Mouse (Mus musculus) cerebellum, adult 2 months (tissue): ENCODE measurements around the gene Thegl. TPM values are rescaled to one million over a fixed set of nuclear protein-coding genes. Genes with fewer than 3 reads are reported as not detected.
A peak's percentile ranks its signal among the peaks of the same experiment; 100 is the strongest.
"Not testable (repeated sequence)": the region's sequence is repeated elsewhere in the genome, so short reads cannot be mapped to it uniquely, and the experiment has no call there.

Experiments
- DNase-seq, 2 experiments: peaks; one replicate each; pipeline ENCODE4 v3.0.0; 2021
- H3K27ac ChIP-seq: fragments of 200-500 bp; 2 replicates; pipeline ENCODE4 v1.5.1; 2012; ENCODE audit warnings: low read length, control low read depth, inconsistent platforms; ENCODE audit not compliant: insufficient read depth
- H3K27me3 ChIP-seq: fragments of 200-500 bp; 2 replicates; pipeline ENCODE4 v1.6.1; 2012; ENCODE audit warnings: inconsistent platforms, mild to moderate bottlenecking, low read length, moderate library complexity; ENCODE audit not compliant: control insufficient read depth, insufficient read depth
- H3K4me1 ChIP-seq: fragments of 200-500 bp; 2 replicates; pipeline ENCODE4 v1.6.1; 2011; ENCODE audit warnings: low read length; ENCODE audit not compliant: control insufficient read depth, insufficient read depth
- H3K4me3 ChIP-seq: fragments of 200-500 bp; replicated peaks from 2 replicates; pipeline ENCODE3; 2011; ENCODE audit warnings: mild to moderate bottlenecking, low read depth, low read length, control low read depth; ENCODE audit not compliant: insufficient read depth
- CTCF ChIP-seq: fragments of 200-500 bp; IDR thresholded peaks from 2 replicates; pipeline ENCODE4 v1.5.1; 2011; ENCODE audit warnings: low read depth, mild to moderate bottlenecking, control low read depth, low read length, moderate library complexity, borderline replicate concordance; ENCODE audit not compliant: insufficient read depth
- POLR2A ChIP-seq: fragments of 200-500 bp; IDR thresholded peaks from 2 replicates; pipeline ENCODE4 v1.6.1; 2011; ENCODE audit warnings: low read length, control low read depth, borderline replicate concordance; ENCODE audit not compliant: insufficient read depth
- WGBS: fragments of 180-500 bp; shearing (Covaris S2); methylation state at CpG from one replicate; pipeline ENCODE4 v1.1.7; 2018; 5-methylcytosine and 5-hydroxymethylcytosine counted together
- polyA plus RNA-seq: library from polyadenylated mRNA; depleted of rRNA; stranded (reverse); fragments of >200 nt; gene quantifications from 2 replicates; pipeline ENCODE4 v1.2.3, GENCODE M21; 2012

Thegl gene
- polyA plus RNA-seq, 1 experiment: 0.74 TPM

DNA sequence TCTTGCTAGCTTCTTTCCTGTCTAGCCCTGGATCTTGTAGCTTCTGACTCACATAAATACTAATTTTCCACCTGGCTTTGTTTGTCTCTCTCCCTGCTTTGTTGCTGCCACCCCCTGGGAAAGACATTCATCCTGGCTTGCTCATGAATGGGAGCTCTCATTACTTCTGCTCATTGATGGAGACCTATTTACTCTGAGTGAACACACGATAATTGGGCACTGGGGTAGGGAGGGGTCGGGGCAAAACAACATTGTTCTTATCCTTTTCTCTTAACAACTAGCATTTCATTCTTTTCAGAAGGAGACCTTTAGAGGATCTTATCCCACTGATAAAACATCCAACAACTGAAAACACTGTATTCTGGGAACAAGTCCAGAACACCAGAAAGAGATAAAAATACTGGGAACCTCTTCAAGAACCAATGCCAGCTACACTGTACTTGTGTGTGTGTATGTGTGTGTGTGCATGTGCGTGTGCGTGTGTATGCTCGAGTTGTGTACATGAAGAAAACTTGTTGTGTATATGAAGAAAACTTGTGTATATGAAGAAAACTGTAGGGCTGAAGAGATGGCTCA lies 74.8 kb downstream of the Thegl start:
- DNase-seq: no peak
- H3K27ac ChIP-seq: no peak overlapping the region

DNA sequence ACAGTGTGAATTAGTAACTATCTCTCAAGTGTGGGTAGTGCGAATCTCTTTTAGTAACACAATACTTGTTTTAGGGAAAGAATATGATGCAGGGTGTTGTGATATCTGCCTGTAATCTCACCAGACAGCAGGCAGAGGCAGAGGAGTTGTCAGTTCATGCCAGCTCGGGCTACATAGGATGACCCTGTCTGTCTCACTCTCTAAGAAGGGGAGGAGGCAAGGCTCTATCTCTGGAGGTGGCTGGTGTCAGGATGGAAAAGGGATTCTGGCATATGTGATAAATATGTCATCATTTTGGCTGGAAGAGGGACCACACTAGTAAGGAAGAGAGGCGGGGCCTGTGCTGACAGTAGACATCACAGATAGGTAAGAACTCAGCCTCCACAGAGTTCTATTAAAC lies 76.1 kb downstream of the Thegl start:
- H3K27ac ChIP-seq: no peak overlapping the region
- DNase-seq: no peak
- H3K27me3 ChIP-seq: no peaks in the 10 kb centered on the region
- H3K4me1 ChIP-seq: no peaks in the 10 kb centered on the region
- no peak for TF ChIP-seq CTCF
- no peak overlapping the region for H3K4me3 ChIP-seq
- 89% methylated on average over 3 of the region's 3 CpGs for WGBS

More for the DNA sequence above, 74.8 kb downstream of the Thegl start:
- TF ChIP-seq CTCF (no peak), POLR2A (no peak)
- 31% methylated on average over 5 of the region's 5 CpGs for WGBS
- Histone ChIP-seq H3K4me1 (no peaks in the 10 kb centered on the region), H3K4me3 (no peak overlapping the region), H3K27me3 (no peaks in the 10 kb centered on the region)

DNA sequence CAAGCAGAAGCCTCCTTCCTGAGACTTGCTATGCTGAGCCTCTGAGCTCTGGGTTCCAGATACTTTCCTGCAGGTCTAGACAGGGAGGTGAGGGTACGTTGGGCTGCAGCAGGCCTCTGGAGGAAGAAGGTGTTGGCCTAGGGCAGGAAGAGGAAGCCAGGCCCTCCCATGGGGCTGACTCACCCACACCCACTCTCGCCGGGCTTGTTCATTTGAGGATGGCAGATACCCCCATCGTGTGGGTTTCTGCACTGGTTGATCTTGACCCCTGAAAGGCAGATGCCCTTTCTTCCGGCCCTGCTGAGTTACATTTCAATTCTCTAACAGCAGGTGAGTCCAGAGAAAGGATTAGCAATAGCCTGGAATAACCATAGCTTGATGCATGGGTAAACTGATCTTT lies 76.7 kb downstream of the Thegl start:
- TF ChIP-seq POLR2A (no peak), CTCF (no peak)
- DNase-seq: no peak
- no peaks in the 10 kb centered on the region for H3K27me3 ChIP-seq
- no peak overlapping the region for H3K27ac ChIP-seq
- no peaks in the 10 kb centered on the region for H3K4me1 ChIP-seq
- 84% methylated on average over 5 of the region's 5 CpGs for WGBS
- H3K4me3 ChIP-seq: no peak overlapping the region

DNA sequence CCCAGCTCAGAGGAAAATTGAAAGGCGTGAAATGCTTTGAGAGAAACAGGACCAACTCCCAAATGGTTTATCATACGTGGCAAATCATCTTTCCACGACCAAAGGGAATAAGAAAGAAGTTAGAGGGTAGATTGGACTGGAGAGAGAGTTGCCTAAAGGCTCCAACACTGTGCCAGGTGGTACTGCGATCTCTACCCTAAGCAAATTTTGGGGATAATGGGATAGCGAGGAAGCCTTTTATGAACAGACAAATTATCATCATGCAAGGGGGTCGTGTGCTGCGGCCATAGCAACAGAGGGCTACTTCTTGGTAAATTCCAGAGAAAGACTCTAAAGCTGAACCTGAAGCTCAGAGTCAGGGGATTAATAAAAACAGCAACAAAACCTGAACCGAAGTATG lies 78.1 kb downstream of the Thegl start:
- Histone ChIP-seq H3K4me1 (no peaks in the 10 kb centered on the region), H3K27me3 (no peaks in the 10 kb centered on the region), H3K4me3 (peak overlapping the region; percentile 49), H3K27ac (no peak overlapping the region)
- WGBS: 24% methylated on average over 8 of the region's 8 CpGs
- no peak for TF ChIP-seq CTCF
- TF ChIP-seq POLR2A: no peak
- DNase-seq: no peak

DNA sequence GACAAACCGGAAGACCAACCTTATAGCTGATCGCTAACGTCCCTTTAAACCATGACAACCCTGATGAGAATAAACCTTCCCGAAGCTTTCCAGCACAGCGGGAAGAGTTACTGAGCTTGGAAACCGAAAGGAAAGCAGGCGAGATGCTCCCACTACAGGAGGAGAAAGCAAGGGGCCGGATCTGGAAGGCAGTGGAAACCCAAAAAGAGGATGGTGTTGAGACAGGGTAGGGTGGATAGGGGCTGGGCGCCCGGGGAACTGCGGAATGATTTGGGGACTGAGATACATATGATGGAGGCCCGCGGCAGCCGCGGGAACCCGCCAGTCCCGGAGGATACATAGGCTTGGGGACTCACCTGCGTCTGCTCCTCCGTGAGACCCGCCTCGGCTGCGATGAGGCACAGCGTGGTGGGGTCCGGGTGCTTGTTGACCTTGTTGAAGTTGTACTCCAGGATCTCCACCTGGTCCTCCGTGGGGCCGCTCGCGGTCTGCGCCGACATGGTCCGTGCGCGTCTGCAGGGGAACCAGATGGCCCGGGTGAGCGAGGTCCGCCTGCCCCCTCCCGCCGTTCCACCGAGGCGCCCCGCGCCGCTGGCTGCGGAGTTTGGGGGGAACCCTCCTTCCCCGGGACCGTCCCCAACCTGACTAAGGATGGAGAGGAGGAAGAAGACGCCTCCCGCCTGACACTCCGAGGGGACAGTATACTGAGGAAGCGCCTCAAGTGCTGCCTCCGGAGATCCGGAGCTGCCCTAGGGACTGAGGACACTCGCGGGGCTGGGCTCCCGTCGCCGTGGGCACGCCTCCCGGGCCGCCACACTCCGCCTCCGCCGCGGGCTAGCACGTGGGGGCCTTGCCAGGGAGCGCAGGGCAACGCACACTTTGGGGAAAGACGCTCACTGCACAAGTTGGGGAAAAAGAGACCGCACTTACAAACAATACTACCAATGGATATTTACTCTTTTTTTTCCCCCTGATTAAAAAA lies 79.0 kb downstream of the Thegl start:
- peak; percentile 50 to 61 for DNase-seq
- Histone ChIP-seq H3K4me3 (peak overlapping the region; percentile 68), H3K4me1 (no peaks in the 10 kb centered on the region), H3K27ac (no peak overlapping the region), H3K27me3 (no peaks in the 10 kb centered on the region)
- WGBS: under 1% methylated on average over 68 of the region's 69 CpGs
- TF ChIP-seq POLR2A: no peak
- no peak for TF ChIP-seq CTCF

DNA sequence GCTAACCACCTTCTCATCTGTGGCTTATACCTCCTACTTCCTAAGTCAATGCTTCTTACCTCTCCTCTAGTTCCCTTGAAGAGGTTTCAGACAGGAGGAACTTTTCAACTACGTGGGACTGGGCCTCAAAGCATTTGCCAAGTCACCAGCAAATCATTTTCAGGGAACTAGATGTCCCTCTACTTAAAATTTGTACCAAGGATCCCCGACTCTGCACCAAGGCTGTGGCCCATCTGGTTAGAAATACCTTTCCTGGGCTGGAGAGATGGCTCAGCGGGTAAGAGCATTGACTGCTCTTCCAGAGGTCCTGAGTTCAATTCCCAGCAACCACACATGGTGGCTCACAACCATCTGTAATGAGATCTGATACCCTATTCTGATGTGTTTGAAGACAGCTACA lies 80.4 kb downstream of the Thegl start:
- not testable (repeated sequence) for H3K27ac ChIP-seq, H3K4me1 ChIP-seq, H3K4me3 ChIP-seq, DNase-seq, H3K27me3 ChIP-seq
- WGBS: 88% methylated on average over 3 of the region's 3 CpGs

DNA sequence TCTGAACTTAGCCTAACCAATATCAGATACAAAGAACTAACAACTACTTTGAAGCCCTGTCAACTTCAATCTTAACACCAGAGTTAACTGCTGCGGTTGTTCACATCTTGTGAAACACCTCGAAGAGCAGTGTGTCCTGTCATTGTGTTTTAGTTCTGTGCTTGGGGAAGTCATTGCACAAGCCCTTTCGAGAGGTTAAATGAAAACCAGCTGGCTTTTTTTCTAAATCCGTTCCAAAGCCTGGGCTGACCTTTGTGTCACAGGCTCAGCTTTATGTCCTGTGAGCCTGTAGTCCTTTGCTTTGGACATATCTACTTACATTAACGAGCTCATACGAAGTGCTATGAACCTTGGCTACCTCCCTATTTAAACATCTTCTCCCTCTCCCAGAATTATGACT lies 81.9 kb downstream of the Thegl start:
- TF ChIP-seq CTCF (no peak), POLR2A (no peak)

DNA sequence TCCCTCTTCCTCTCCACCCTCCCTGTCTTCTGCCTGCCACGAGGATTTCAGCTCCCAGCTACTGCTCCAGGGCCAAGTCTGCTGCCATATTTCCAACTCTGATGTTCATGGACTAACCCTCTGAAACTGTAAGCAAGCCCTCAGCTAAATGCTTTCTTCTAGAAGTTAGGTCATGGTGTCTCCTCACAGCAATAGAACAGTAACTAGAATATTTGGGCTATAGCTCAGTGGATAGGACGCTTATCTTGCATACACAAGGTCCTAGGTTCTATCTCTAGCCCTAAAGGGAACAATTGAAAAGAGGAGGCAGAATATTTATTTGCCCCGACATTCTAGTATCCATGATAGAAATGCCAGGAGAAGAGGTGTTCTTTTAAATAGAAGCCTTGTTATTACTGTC lies 83.1 kb downstream of the Thegl start:
- Histone ChIP-seq H3K4me3 (no peak overlapping the region), H3K27ac (no peak overlapping the region), H3K4me1 (no peaks in the 10 kb centered on the region), H3K27me3 (no peaks in the 10 kb centered on the region)
- TF ChIP-seq CTCF (no peak), POLR2A (no peak)
- no peak for DNase-seq
- WGBS: 87% methylated on average over 3 of the region's 3 CpGs

More for the DNA sequence above, 81.9 kb downstream of the Thegl start:
- DNase-seq: no peak
- WGBS: 82% methylated on average over 6 of the region's 6 CpGs
- H3K27ac ChIP-seq: no peak overlapping the region
- no peaks in the 10 kb centered on the region for H3K4me1 ChIP-seq
- H3K4me3 ChIP-seq: no peak overlapping the region
- no peaks in the 10 kb centered on the region for H3K27me3 ChIP-seq
